Mouse (Mus musculus) MEL (cell line): ENCODE data around the gene Rpn1.

Experiments
- CHD2 ChIP-seq: IDR thresholded peaks from 2 replicates; pipeline ENCODE4 v1.6.1; 2011; ENCODE audit warnings: low read length, improper control_type of control experiment
- CTCF ChIP-seq, 3 experiments: IDR thresholded peaks in 2 of 3; conservative IDR thresholded peaks in 1 of 3; 2 replicates each; pipeline ENCODE4 v1.5.1; 2011 to 2012; ENCODE audit warnings: low read length in 3 of 3, low read depth in 2 of 3, mild to moderate bottlenecking in 2 of 3, improper control_type of control experiment in 1 of 3, inconsistent platforms in 1 of 3, mixed read lengths in 1 of 3, moderate library complexity in 1 of 3; ENCODE audit not compliant: control insufficient read depth in 1 of 3, insufficient read depth in 1 of 3, poor library complexity in 1 of 3, severe bottlenecking in 1 of 3
- EP300 ChIP-seq, 2 experiments: IDR thresholded peaks; 2 replicates each; pipeline ENCODE4 v1.6.1; 2011; ENCODE audit warnings: improper control_type of control experiment in 2 of 2, low read length in 2 of 2, low read depth in 1 of 2, mild to moderate bottlenecking in 1 of 2
- ETS1 ChIP-seq: IDR thresholded peaks from 2 replicates; pipeline ENCODE4 v1.6.1; 2012; ENCODE audit warnings: low read depth, mild to moderate bottlenecking, inconsistent platforms, low read length, improper control_type of control experiment, moderate library complexity
- GATA1 ChIP-seq: IDR thresholded peaks from 2 replicates; pipeline ENCODE4 v1.6.1; 2011; ENCODE audit warnings: low read depth, low read length, improper control_type of control experiment
- MAX ChIP-seq: IDR thresholded peaks from 2 replicates; pipeline ENCODE4 v1.6.1; 2011; ENCODE audit warnings: low read length, improper control_type of control experiment
- POLR2A ChIP-seq, 2 experiments: IDR thresholded peaks; 2 replicates each; pipeline ENCODE4 v1.6.1; 2011 to 2012; ENCODE audit warnings: low read length in 2 of 2, mild to moderate bottlenecking in 2 of 2, control low read depth in 1 of 2, improper control_type of control experiment in 1 of 2, low read depth in 1 of 2, moderate library complexity in 1 of 2; ENCODE audit not compliant: control insufficient read depth in 1 of 2, insufficient read depth in 1 of 2, poor library complexity in 1 of 2
- TAL1 ChIP-seq: IDR thresholded peaks from 2 replicates; pipeline ENCODE4 v1.6.1; 2012; ENCODE audit warnings: mild to moderate bottlenecking, inconsistent platforms, low read length, moderate library complexity, mixed read lengths
- ZKSCAN1 ChIP-seq: IDR thresholded peaks from 2 replicates; pipeline ENCODE4 v1.6.1; 2012; ENCODE audit warnings: low read depth, mild to moderate bottlenecking, inconsistent platforms, low read length, improper control_type of control experiment, moderate library complexity

GRCm38 (mm10) chr6:88065116-88065515 lies 19.2 kb upstream of the Rpn1 start:
- TF ChIP-seq MAX: no peak
- TF ChIP-seq TAL1: no peak
- TF ChIP-seq CTCF (IDR thresholded peaks at IDR 0.05 in 2 of 3, conservative IDR thresholded peaks at IDR 0.05 in 1 of 3; ENCODE audit: control insufficient read depth in 1 of 3, insufficient read depth in 1 of 3, low read depth in 2 of 3, low read length in 3 of 3, poor library complexity in 1 of 3, severe bottlenecking in 1 of 3): no peak
- no peak for TF ChIP-seq ETS1
- TF ChIP-seq ZKSCAN1: no peak
- TF ChIP-seq POLR2A (IDR thresholded peaks at IDR 0.05; ENCODE audit: control insufficient read depth in 1 of 2, insufficient read depth in 1 of 2, low read depth in 1 of 2, low read length in 2 of 2, poor library complexity in 1 of 2): no peak
- peak in 1 of 2 experiments; percentile 43; a peak in 2 of 4 replicates for TF ChIP-seq EP300 (IDR thresholded peaks at IDR 0.05; ENCODE audit: low read depth in 1 of 2, low read length in 2 of 2)
- no peak for TF ChIP-seq CHD2
- no peak for TF ChIP-seq GATA1
